Mouse (Mus musculus): ENCODE results near the gene Zcrb1. TPM values are rescaled to one million over a fixed set of nuclear protein-coding genes. Genes with fewer than 3 reads are reported as not detected.
A peak's percentile ranks its signal among the peaks of the same experiment; 100 is the strongest.

Zcrb1 gene
- total RNA-seq (2021) = 10 to 100 TPM; 60.6 to 67.7 TPM
- long read RNA-seq, experiment 1, transcript Zcrb1-201 (8 exons, 877 nt) = major isoform, 66 of 81 reads
- long read RNA-seq, experiment 1, partial matches to known transcripts = 1 of 81 reads
- long read RNA-seq, experiment 1, other reads (novel, unspliced or antisense) = 11 of 81 reads
- long read RNA-seq, experiment 2, transcript Zcrb1-201 (8 exons, 877 nt) = major isoform, 44 of 61 reads
- long read RNA-seq, experiment 2, partial matches to known transcripts = 1 of 61 reads
- long read RNA-seq, experiment 2, other reads (novel, unspliced or antisense) = 12 of 61 reads

DNA sequence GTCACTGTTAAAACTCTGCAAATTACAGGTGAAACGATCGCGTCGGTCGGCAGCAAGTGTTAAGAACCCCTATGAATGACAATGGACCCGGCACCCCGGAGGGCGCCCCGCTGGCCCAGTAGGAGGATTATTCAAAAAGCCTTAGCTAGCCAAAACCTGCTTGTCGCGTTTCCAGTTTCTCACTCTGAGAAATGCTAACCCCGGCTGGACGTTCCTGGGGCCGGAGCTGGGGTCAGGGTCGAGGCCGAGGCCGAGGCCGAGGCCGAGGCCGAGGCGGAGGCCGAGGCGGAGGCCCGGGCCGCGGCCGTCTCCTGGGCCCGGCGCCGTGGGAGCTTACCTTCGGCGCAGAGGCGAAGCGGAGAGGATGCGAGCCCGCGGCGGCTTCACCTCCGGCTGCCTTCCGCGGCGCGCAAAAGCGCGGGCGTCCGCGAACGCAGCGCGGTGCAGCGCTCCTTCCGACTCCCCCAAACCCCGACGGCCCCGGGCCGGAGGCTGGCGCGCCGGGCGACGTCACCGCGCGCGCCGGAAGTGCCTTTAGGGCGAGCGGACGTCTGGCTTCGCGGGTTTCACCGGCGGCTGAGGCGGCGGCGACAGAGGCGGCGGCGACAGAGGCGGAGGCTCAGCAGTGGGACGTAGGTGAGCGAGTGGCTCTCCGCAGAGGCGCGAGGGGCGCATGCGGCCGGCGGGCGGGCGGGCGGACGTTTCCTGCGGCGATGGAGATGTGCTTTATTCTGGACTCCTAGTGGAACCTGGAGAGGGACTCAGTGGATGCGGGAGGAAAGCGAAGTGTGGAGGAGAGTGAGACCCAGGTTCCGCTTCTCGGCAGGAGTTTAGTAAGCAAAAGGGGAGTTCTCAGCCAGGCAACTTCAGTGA lies at the start of gene Zcrb1, which contains the start of gene Pphln1:
Zcrb1 (minus strand) TSS at position 509 of the 873 bp plus-strand sequence.
Pphln1 (plus strand) TSS at position 525 of the 873 bp plus-strand sequence.
- DNase-seq (ENCODE audit: low spot score in 2 of 2) = peak; percentile 67 to 82

DNA sequence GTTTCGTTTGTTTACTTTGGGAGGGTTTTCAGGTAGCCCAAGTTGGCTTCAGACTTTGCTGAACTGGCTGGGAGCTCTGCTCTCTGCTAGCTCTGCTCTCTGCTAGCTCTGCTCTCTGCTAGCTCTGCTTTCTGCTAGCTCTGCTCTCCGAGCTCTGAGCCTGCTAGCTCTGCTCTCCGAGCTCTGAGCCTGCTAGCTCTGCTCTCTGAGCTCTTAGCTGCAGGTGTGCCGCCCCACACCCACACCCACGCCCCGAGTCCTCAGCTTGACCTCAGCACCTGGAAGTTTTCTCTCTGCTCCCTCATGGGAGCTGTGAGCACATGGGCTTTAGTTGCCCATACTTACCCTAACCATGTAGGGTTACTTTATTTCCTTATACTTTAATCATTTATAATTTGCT lies 45.5 kb upstream of the Zcrb1 start:
- no peak for DNase-seq (ENCODE audit: low spot score in 2 of 2)

DNA sequence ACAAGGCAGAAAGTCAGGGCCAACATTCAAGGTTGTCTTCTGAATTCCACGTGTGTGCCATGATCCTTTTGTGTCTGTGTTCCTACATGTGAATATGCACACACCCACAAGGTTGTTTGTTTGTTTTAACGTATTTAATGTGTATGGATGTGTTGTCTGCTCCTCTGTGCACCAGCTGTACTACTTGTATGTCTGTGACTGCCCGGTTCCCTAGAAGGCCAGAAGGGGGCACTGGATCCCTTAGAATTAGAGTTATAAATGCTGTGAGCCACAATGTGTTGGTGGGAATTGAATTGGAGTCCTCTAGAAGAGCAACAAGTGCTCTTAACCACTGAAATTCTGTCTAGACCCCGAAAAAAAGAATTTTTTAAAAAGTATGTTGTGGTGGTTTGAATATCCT lies 44.1 kb upstream of the Zcrb1 start:
- no peak for DNase-seq (ENCODE audit: low spot score in 2 of 2)

DNA sequence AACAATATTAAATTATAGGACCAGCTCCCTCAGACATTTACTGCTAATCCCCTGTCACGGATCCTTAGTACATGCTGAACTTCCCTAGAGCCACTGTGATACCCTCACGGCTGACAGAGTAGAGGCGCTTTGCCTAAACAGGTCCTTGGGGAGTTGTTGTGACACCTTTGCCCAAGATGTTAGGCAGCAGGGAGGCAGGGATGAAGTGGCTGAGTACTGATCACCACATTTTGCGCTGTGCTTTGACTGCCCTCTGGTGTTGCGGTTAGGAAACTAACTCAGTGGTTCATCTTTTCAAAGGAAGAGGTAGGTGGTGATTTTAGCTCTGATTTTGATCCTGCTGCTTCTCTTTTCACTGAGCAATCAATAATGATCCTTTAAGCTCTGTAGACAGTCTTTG lies 40.5 kb upstream of the Zcrb1 start:
- peak in 1 of 2 experiments; percentile 36 for DNase-seq (ENCODE audit: low spot score in 2 of 2)

- DNase-seq (ENCODE audit: low spot score in 2 of 2) = no peak
Measured at GRCm38 (mm10) chr15:93435998-93436397, 37.9 kb upstream of the Zcrb1 start.

DNA sequence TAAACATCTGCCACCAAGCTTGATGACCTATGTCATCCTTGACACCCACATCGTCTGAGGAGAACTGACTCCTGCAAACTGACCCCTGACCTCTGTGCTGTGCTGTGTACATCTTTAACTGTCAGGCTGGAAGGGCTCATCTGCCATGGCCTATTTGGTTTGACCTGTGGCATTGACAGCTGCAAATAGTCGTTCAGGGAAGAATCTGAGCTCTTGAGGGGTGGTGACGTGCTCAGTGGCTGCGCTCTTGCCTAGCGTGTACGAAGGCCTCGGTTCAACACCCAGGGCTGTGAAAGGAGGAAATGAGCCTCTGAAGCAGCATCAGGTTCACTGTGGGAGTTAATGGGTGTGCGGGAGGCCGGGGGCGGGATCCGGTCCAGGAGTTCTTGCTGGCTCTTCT lies 35.7 kb upstream of the Zcrb1 start:
- DNase-seq (ENCODE audit: low spot score in 2 of 2) = no peak

DNA sequence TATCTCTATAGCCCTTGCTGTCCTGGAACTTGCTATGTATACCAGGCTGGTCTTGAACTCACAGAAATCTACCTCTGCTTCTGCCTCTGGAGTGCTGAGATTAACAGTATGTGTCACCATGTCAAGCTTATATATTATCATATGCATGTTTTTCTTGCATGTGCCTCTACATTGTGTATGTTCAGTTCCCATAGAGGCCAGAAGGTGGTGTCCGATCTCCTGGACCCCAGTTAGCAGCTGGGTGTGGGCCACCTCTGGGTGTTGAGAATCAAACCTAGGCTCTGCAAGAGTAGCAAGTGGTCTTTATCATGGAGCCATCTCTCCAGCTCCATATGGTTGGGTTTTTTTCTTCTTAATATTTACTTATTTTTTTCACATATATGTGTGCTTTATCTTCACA lies 24.4 kb upstream of the Zcrb1 start:
- DNase-seq (ENCODE audit: low spot score in 2 of 2) = no peak

- DNase-seq (ENCODE audit: low spot score in 2 of 2) = no peak
Measured at GRCm38 (mm10) chr15:93420596-93420995, 22.5 kb upstream of the Zcrb1 start.

DNA sequence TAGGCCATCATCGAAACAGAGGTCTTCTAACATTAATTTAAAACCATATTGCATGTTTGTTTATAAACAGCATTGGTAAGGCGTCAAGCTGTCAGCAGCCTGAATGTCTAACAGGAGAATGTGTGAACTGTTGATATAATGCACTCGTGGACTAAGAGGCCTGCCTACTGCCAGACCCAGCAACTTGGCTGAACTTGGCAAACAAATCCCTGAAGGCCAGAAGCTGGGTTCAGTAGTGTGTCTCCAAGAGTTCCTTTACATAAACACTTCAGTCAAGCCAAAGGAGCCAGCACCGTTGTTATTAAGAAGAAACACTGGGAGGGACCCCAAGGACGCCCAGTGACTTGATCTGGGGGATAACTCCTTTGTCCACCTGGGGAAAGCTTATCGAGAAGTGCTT lies 18.2 kb upstream of the Zcrb1 start:
- DNase-seq (ENCODE audit: low spot score in 2 of 2) = no peak

DNA sequence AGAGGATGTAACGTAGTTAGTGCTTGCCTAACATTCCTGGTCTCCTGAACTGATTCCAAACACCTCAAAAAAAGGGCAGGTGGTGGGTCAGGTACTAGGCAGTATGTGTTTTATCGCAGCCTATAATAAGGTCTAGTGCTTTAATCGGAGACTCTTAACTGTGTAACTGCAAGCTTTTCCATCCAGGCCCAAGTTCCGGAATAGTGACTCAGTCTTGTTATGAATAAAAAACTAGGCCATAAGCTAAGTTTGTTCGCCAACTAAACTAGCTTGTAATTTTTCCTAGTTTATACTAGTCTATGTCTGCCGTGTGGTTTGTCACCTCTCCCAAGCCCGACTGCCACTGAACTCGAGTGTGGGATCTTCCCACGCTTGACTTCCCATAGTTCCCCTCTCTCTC lies 16.3 kb upstream of the Zcrb1 start:
- DNase-seq (ENCODE audit: low spot score in 2 of 2) = no peak

DNA sequence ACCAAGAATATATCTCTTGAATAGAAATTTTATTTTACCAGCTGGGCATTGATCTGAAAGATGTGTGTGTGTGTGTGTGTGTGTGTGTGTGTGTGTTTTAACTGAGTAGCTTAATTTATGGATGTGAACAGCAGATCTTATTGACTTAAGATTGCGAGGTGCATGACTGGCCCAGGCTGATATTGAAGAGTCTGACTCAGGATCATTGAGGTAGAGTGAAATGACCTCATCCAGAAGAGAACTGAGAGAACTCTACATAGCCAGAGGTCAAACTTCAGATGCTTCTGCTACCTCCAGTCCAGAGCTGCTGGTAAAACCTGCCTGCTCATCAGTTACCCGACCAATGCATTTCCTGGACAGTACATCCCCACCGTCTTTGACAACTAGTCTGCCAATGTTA lies 14.3 kb upstream of the Zcrb1 start:
- no peak for DNase-seq (ENCODE audit: low spot score in 2 of 2)

GRCm38 (mm10) chr15:93406492-93406891 lies 8.4 kb upstream of the Zcrb1 start:
- DNase-seq (ENCODE audit: low spot score in 2 of 2) = no peak

DNA sequence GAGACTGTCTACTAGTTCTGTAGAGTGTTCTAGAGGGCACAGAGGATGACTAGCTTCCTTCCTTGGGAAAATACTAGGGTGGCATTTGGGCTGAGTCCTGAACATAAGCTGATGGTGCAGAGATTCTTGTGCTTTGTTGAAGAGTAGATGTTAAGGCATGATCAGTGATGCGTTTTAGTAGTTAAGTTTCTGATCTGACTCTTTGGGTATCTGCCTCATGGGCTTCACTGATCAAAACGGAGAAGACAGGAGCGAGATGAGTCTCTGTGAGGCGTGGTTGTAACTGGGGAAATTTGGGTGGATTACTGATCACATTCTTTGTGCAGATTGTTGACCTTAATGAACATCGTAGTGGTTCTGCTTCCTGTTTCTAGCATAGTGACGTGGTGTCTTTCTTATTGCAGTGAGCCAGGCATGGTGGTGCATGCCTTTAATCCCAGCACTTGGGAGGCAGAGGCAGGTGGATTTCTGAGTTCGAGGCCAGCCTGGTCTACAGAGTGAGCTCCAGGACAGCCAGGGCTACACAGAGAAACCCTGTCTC lies 7.4 kb upstream of the Zcrb1 start:
- DNase-seq (ENCODE audit: low spot score in 2 of 2) = no peak

- no peak for DNase-seq (ENCODE audit: low spot score in 2 of 2)
Measured at GRCm38 (mm10) chr15:93404849-93405248, 6.7 kb upstream of the Zcrb1 start.

DNA sequence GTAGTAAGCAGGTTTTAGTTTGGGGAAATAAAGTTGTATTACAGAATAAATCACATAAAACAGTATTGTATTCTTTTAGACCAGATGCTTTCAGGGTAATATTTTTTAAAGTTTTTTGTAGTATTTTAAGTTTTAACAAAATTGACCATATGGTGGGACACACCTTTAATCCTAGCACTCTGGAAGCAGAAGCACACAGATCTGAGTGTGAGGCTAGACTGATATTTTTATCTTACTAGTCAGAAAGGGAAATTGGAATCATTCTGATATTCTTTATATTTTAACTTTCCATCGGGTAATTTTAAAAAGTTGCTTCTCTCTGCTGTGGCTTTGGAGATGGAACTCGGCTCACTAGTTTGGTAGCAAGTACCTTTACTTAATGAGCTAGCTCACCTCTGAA lies 4.6 kb upstream of the Zcrb1 start:
- DNase-seq (ENCODE audit: low spot score in 2 of 2) = no peak

- no peak for DNase-seq (ENCODE audit: low spot score in 2 of 2)
Measured at GRCm38 (mm10) chr15:93401446-93401845, 3.3 kb upstream of the Zcrb1 start.

DNA sequence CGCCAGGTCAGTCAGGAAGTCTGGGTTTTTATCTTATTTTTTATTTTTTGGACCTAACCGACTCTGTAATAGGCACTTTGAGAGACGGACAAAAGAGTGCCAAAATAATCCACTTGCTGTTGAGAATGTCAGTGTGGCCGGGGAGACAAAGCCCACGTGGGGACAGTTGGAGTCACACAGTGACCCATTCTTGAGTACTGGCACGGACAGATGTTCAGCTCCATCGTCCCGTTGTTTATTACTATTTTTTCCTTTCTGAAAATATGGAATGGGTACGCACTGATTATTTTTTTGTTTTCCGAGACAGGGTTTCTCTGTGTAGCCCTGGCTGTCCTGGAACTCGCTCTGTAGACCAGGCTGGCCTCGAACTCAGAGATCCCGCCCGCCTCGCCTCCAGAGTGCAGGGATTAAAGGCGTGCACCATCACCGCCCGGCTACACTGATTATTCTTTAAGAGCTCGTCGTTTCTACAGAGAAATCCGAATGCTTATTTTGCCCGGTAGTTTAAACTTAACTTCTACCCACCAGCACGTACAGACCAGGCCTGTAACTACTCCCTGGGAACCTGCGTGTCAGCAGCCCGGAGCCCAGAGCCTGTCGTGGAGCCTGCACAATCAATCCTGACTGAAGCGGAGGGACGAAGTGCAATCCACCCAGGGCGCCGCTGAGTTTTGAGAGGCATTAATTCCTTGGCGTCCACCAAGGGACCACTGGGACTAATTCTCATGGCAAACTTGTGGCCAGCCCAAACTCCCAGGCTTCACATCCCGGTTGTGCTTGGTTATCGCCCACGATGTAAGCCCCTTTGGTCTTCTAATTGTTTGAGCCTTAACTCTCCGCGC lies 786 bp upstream of the Zcrb1 start:
- no peak for DNase-seq (ENCODE audit: low spot score in 2 of 2)

DNA sequence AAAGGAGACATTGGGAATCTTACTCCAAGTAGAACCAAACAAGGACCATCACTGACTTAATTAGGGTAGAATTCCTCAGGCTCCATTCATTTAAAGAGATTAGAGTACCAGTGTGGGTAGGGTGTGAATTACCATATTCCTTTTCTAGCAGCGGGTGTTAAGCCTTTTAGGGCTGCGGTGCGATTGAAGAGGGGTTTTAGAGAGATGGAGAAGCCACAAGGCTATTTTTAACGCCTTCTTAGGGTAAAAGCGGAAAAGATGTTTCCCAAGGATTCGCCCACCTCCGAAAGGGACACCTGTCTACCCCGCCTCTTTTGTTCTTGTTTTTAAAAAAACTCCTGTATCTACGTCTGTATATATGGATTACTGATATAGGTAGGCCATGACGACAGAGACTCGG lies 865 bp downstream of the Zcrb1 start:
- no peak for DNase-seq (ENCODE audit: low spot score in 2 of 2)

- DNase-seq (ENCODE audit: low spot score in 2 of 2) = no peak
Measured at GRCm38 (mm10) chr15:93381337-93381736, 16.8 kb downstream of the Zcrb1 start.

DNA sequence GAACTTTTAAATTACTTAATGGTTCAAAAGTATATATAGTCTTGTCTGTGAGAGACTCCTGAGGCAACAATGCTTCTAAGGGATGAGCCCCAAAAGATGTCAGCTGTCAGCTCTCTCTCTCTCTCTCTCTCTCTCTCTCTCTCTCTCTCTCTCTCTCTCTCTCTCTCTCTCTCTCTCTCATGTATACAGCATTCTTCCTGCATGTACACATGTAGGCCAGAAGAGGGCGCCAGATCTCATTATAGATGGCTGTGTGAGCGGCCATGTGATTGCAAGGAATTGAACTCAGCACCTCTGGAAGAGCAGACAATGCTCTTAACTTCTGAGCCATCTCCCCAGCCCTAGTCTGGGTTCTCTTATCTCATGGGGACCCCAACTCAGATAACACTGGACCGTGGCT lies 19.0 kb downstream of the Zcrb1 start:
- no peak for DNase-seq (ENCODE audit: low spot score in 2 of 2)

DNA sequence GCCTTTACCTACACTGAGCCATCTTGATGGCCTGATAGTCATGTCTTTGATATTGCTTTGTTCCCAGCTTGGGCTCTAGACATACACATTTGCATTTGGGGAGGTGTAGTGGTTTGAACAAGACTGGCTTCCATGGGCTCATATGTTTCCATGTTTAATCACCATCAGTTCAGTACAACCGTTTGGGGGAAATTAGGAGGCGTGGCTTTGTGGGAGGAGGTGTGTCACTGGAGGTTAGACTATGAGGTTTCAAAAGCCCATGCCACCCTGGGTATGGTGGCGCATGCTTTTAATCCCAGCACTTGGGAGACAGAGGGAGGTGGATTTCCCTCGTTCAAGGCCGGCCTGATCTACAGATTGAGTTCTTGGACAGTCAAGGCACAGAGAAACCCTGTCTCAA lies 22.4 kb downstream of the Zcrb1 start:
- no peak for DNase-seq (ENCODE audit: low spot score in 2 of 2)
